Mouse (Mus musculus) embryonic facial prominence, embryonic 15.5 days (tissue): ENCODE data around the gene Syt10. TPM values are rescaled to one million over a fixed set of nuclear protein-coding genes. Genes with fewer than 3 reads are reported as not detected.
"Not testable (repeated sequence)": the region's sequence is repeated elsewhere in the genome, so short reads cannot be mapped to it uniquely, and the experiment has no call there.

Source experiments
- ATAC-seq: fragments of 200-750 bp; cut with Nextera tagmentation; 2 replicates; pipeline ENCODE4 v1.8.0; 2017; ENCODE audit warnings: low read depth, moderate TSS enrichment; ENCODE audit not compliant: insufficient number of reproducible peaks, low FRiP score, low TSS enrichment
- H3K27ac ChIP-seq: fragments of 300-500 bp; sonication (generic); replicated peaks from 2 replicates; pipeline ENCODE4 v1.5.1; 2015; ENCODE audit warnings: mild to moderate bottlenecking, inconsistent platforms
- H3K27me3 ChIP-seq: fragments of 300-500 bp; sonication (generic); 2 replicates; pipeline ENCODE4 v1.6.1; 2015; ENCODE audit warnings: inconsistent platforms
- H3K36me3 ChIP-seq: fragments of 300-500 bp; sonication (generic); 2 replicates; pipeline ENCODE4 v1.6.1; 2015; ENCODE audit warnings: mild to moderate bottlenecking, inconsistent platforms
- H3K4me1 ChIP-seq: fragments of 300-500 bp; sonication (generic); 2 replicates; pipeline ENCODE4 v1.6.1; 2015; ENCODE audit warnings: inconsistent platforms
- H3K4me2 ChIP-seq: fragments of 300-500 bp; sonication (generic); replicated peaks from 2 replicates; pipeline ENCODE4 v1.6.1; 2015; ENCODE audit warnings: mild to moderate bottlenecking, inconsistent platforms
- H3K4me3 ChIP-seq: fragments of 300-500 bp; sonication (generic); replicated peaks from 2 replicates; pipeline ENCODE4 v1.5.1; 2015; ENCODE audit warnings: mild to moderate bottlenecking, inconsistent platforms
- H3K9ac ChIP-seq: fragments of 300-500 bp; sonication (generic); 2 replicates; pipeline ENCODE4 v1.6.1; 2015; ENCODE audit warnings: inconsistent platforms
- H3K9me3 ChIP-seq: fragments of 300-500 bp; sonication (generic); replicated peaks from 2 replicates; pipeline ENCODE4 v1.6.1; 2016; ENCODE audit warnings: inconsistent platforms
- WGBS: fragments of 180-500 bp; shearing (Covaris S2); methylation state at CpG from one replicate; pipeline ENCODE4 v1.1.7; 2015; 5-methylcytosine and 5-hydroxymethylcytosine counted together
- microRNA-seq: library from miRNA; unstranded; fragments of <30 nt; microRNA quantifications from one replicate; pipeline ENCODE4, GENCODE M21; 2016; ENCODE audit warnings: borderline number of aligned reads
- polyA plus RNA-seq: library from polyadenylated mRNA; unstranded; fragments of >200 nt; fragmentation: Nextera tagmentation; extraction: Ambion mirVana; gene quantifications from 2 replicates; pipeline ENCODE4 v1.2.1, GENCODE M21; 2015

Gene Syt10
- polyA plus RNA-seq = 1.3 and 1.6 TPM in 2 replicates

GRCm38 (mm10) chr15:89841364-89842017, at the start of gene Syt10:
Syt10 (minus strand) TSS chr15:89841860.
- Histone ChIP-seq H3K27ac (no peak within 1 kb of the TSS), H3K9me3 (no peaks in the 10 kb centered on the region), H3K4me3 (peak within 1 kb of the TSS; percentile 45), H3K9ac (no peak within 1 kb of the TSS), H3K36me3 (no peaks in the 10 kb centered on the region), H3K4me2 (peak within 1 kb of the TSS; percentile 80), H3K27me3 (peaks cover 33% of the 10 kb centered on the region), H3K4me1 (peaks cover 10% of the 10 kb centered on the region)
- WGBS = under 1% methylated on average over 53 of the region's 53 CpGs
- ATAC-seq = peak; percentile 63

GRCm38 (mm10) chr15:89883799-89884198, 42.1 kb upstream of the Syt10 start:
- WGBS = 90% methylated on average over 2 of the region's 2 CpGs
- Histone ChIP-seq H3K27me3 (no peaks in the 10 kb centered on the region), H3K9me3 (no peaks in the 10 kb centered on the region), H3K9ac (no peak overlapping the region), H3K4me3 (no peak overlapping the region), H3K27ac (no peak overlapping the region), H3K4me2 (no peak overlapping the region), H3K4me1 (no peaks in the 10 kb centered on the region), H3K36me3 (no peaks in the 10 kb centered on the region)
- no peak for ATAC-seq

- 80% methylated on average over 2 of the region's 2 CpGs for WGBS
- no peak for ATAC-seq
- no peaks in the 10 kb centered on the region for H3K27me3 ChIP-seq
Measured at GRCm38 (mm10) chr15:89878981-89879380, 37.3 kb upstream of the Syt10 start.

GRCm38 (mm10) chr15:89816098-89816497, 25.6 kb downstream of the Syt10 start:
- Histone ChIP-seq H3K4me1 (no peaks in the 10 kb centered on the region), H3K4me2 (no peak overlapping the region), H3K4me3 (no peak overlapping the region), H3K27me3 (no peaks in the 10 kb centered on the region), H3K27ac (no peak overlapping the region), H3K9ac (no peak overlapping the region), H3K9me3 (no peaks in the 10 kb centered on the region), H3K36me3 (no peaks in the 10 kb centered on the region)
- 36% methylated on average over 10 of the region's 10 CpGs for WGBS
- ATAC-seq = no peak

More at GRCm38 (mm10) chr15:89878981-89879380, 37.3 kb upstream of the Syt10 start:
- Histone ChIP-seq H3K4me3 (no peak overlapping the region), H3K4me1 (no peaks in the 10 kb centered on the region), H3K4me2 (no peak overlapping the region), H3K27ac (no peak overlapping the region), H3K9me3 (no peaks in the 10 kb centered on the region), H3K9ac (no peak overlapping the region), H3K36me3 (no peaks in the 10 kb centered on the region)

- Histone ChIP-seq H3K27me3 (no peaks in the 10 kb centered on the region), H3K27ac (no peak overlapping the region), H3K9ac (no peak overlapping the region), H3K4me3 (no peak overlapping the region), H3K4me2 (no peak overlapping the region), H3K9me3 (no peaks in the 10 kb centered on the region), H3K36me3 (no peaks in the 10 kb centered on the region), H3K4me1 (no peaks in the 10 kb centered on the region)
- no peak for ATAC-seq
- 85% methylated on average over 3 of the region's 3 CpGs for WGBS
Measured at GRCm38 (mm10) chr15:89804478-89804877, 37.2 kb downstream of the Syt10 start.

- Histone ChIP-seq H3K9ac (no peak overlapping the region), H3K4me1 (no peaks in the 10 kb centered on the region), H3K27me3 (no peaks in the 10 kb centered on the region), H3K4me3 (no peak overlapping the region), H3K4me2 (no peak overlapping the region), H3K27ac (no peak overlapping the region), H3K9me3 (no peaks in the 10 kb centered on the region), H3K36me3 (no peaks in the 10 kb centered on the region)
- ATAC-seq = no peak
- WGBS = 80% methylated on average over 9 of the region's 9 CpGs
Measured at GRCm38 (mm10) chr15:89779928-89780327, 61.7 kb downstream of the Syt10 start.

GRCm38 (mm10) chr15:89766016-89766415, 75.6 kb downstream of the Syt10 start:
- H3K27ac ChIP-seq, H3K4me1 ChIP-seq, H3K27me3 ChIP-seq, H3K4me3 ChIP-seq, H3K9me3 ChIP-seq, H3K4me2 ChIP-seq, ATAC-seq, H3K9ac ChIP-seq, H3K36me3 ChIP-seq: not testable (repeated sequence)
- WGBS = 86% methylated on average over 13 of the region's 13 CpGs

- no peaks in the 10 kb centered on the region for H3K36me3 ChIP-seq
- H3K4me3 ChIP-seq = no peak overlapping the region
- ATAC-seq = no peak
Measured at GRCm38 (mm10) chr15:89733611-89734010, 108.0 kb downstream of the Syt10 start.

More at GRCm38 (mm10) chr15:89733611-89734010, 108.0 kb downstream of the Syt10 start:
- Histone ChIP-seq H3K9me3 (no peaks in the 10 kb centered on the region), H3K27me3 (no peaks in the 10 kb centered on the region), H3K4me1 (no peaks in the 10 kb centered on the region), H3K27ac (no peak overlapping the region), H3K4me2 (no peak overlapping the region), H3K9ac (no peak overlapping the region)
- 48% methylated on average over 3 of the region's 3 CpGs for WGBS

Small RNAs within 50 kb of the gene (microRNA-seq; reads per million reads assigned to microRNA genes)
- gene Gm24643 = not detected

Other genes starting within 250 kb of the Syt10 start
- 46.2 and 57.3 TPM in 2 replicates for gene Rabl2, start 249.9 kb downstream of the Syt10 start, polyA plus RNA-seq